Mouse (Mus musculus): ENCODE data around the gene Acap3. TPM values are rescaled to one million over a fixed set of nuclear protein-coding genes. Genes with fewer than 3 reads are reported as not detected.

Gene Acap3
- total RNA-seq (2023) = 61.9 TPM

GRCm38 (mm10) chr4:155891551-155892001 is at the start of gene Acap3, which contains the start of gene Pusl1:
Gene Acap3, plus strand, starts transcription at chr4:155891822.
Gene Pusl1, minus strand, starts transcription at chr4:155891781.

GRCm38 (mm10) chr4:155846871-155847578 is 44.6 kb upstream of the Acap3 start, which contains the start of gene Dvl1:
Gene Dvl1, plus strand, starts transcription at chr4:155847402.

GRCm38 (mm10) chr4:155863001-155863400 is 28.6 kb upstream of the Acap3 start, which contains the start of gene Tas1r3:
Gene Tas1r3, minus strand, starts transcription at chr4:155863362.

GRCm38 (mm10) chr4:155869317-155870033 is 22.1 kb upstream of the Acap3 start, which contains the start of the genes Cptp and Ints11:
Gene Cptp, minus strand, starts transcription at chr4:155869440.
Gene Ints11, plus strand, starts transcription at chr4:155869546.

GRCm38 (mm10) chr4:155943534-155944249 is 52.1 kb downstream of the Acap3 start, which contains the start of gene Ube2j2:
Gene Ube2j2, plus strand, starts transcription at chr4:155943831.

Other genes with a start within 250 kb of the Acap3 start
- not detected for gene Gm10563, start 246.4 kb upstream of the Acap3 start, total RNA-seq (2023)
- gene Mmp23, start 238.4 kb upstream of the Acap3 start, total RNA-seq (2023) = 0.71 TPM
- 47.1 TPM for gene Mib2, start 222.6 kb upstream of the Acap3 start, total RNA-seq (2023)
- gene Fndc10, start 197.5 kb upstream of the Acap3 start, total RNA-seq (2023) = 10.1 TPM
- 79.3 TPM for gene Ssu72, start 187.0 kb upstream of the Acap3 start, total RNA-seq (2023)
- 1.0 TPM for gene Tmem240, start 157.0 kb upstream of the Acap3 start, total RNA-seq (2023)
- gene Atad3a, start 130.7 kb upstream of the Acap3 start, total RNA-seq (2023) = 54.1 TPM
- not detected for gene Vwa1, start 117.1 kb upstream of the Acap3 start, total RNA-seq (2023)
- not detected for gene Tmem88b, start 105.9 kb upstream of the Acap3 start, total RNA-seq (2023)
- not detected for gene Ankrd65, start 101.4 kb upstream of the Acap3 start, total RNA-seq (2023)
- gene Mrpl20, start 88.9 kb upstream of the Acap3 start, total RNA-seq (2023) = 39.3 TPM
- gene Ccnl2, start 79.3 kb upstream of the Acap3 start, total RNA-seq (2023) = 235 TPM
- 99.7 TPM for gene Aurkaip1, start 60.5 kb upstream of the Acap3 start, total RNA-seq (2023)
- 8.3 TPM for gene Mxra8, start 52.1 kb upstream of the Acap3 start, total RNA-seq (2023)
- 78.7 TPM for gene Dvl1, start 44.4 kb upstream of the Acap3 start, total RNA-seq (2023)
- 1.6 TPM for gene Tas1r3, start 28.5 kb upstream of the Acap3 start, total RNA-seq (2023)
- 11.3 TPM for gene Cptp, start 22.4 kb upstream of the Acap3 start, total RNA-seq (2023)
- 68.1 TPM for gene Ints11, start 22.3 kb upstream of the Acap3 start, total RNA-seq (2023)
- gene Pusl1, start within 50 bp of the Acap3 start, total RNA-seq (2023) = 35.7 TPM
- 130 TPM for gene Ube2j2, start 52.0 kb downstream of the Acap3 start, total RNA-seq (2023)
- 7.0 TPM for gene C1qtnf12, start 70.5 kb downstream of the Acap3 start, total RNA-seq (2023)
- gene B3galt6, start 100.8 kb downstream of the Acap3 start, total RNA-seq (2023) = 4.0 TPM
- 200 TPM for gene Sdf4, start 101.0 kb downstream of the Acap3 start, total RNA-seq (2023)
- gene Tnfrsf4, start 122.0 kb downstream of the Acap3 start, total RNA-seq (2023) = 24.3 TPM
- gene Tnfrsf18, start 134.3 kb downstream of the Acap3 start, total RNA-seq (2023) = 65.3 TPM
- not detected for gene Ttll10, start 167.6 kb downstream of the Acap3 start, total RNA-seq (2023)
- 48.2 TPM for gene 9430015G10Rik, start 218.2 kb downstream of the Acap3 start, total RNA-seq (2023)
- gene Rnf223, start 238.7 kb downstream of the Acap3 start, total RNA-seq (2023) = 0.83 TPM

Data from CD4-positive naive resting alpha-beta T cell, adult 57 days (primary cell).